Mouse (Mus musculus): ENCODE data around the gene Aifm2.

Aifm2 gene

GRCm38 (mm10) chr10:61781461-61782128 lies 66.5 kb downstream of the Aifm2 start:
- DNase-seq: no peak

- DNase-seq: peak; percentile 72 to 81
Observed at GRCm38 (mm10) chr10:61782799-61783611, 67.9 kb downstream of the Aifm2 start.

GRCm38 (mm10) chr10:61783621-61784251 lies 68.7 kb downstream of the Aifm2 start, which contains the start of gene H2afy2:
H2afy2 (minus strand) TSS chr10:61784147.
- peak; percentile 62 to 81 for DNase-seq

GRCm38 (mm10) chr10:61784414-61784813 lies 69.4 kb downstream of the Aifm2 start:
- no peak for DNase-seq

GRCm38 (mm10) chr10:61787541-61788313 lies 72.7 kb downstream of the Aifm2 start:
- peak in 1 of 2 experiments; percentile 34 for DNase-seq

- no peak for DNase-seq
Observed at GRCm38 (mm10) chr10:61788499-61788898, 73.4 kb downstream of the Aifm2 start.

Data from kidney, postnatal 25 days (tissue).